Mouse (Mus musculus) cerebellum, adult 18-20 months (tissue): ENCODE measurements around the gene Fxr2.
"Not testable (repeated sequence)": the region's sequence is repeated elsewhere in the genome, so short reads cannot be mapped to it uniquely, and the experiment has no call there.

Experiments used
- DNase-seq, 2 experiments: peaks; one replicate each; pipeline ENCODE4 v3.0.0; 2021

Gene Fxr2

GRCm38 (mm10) chr11:69684936-69685335, 52.1 kb downstream of the Fxr2 start:
- peak; percentile 26 to 50 for DNase-seq

GRCm38 (mm10) chr11:69685526-69686148, 52.8 kb downstream of the Fxr2 start, which contains the start of gene Tnfsf13:
Gene Tnfsf13 (minus strand): TSS chr11:69685784.
- DNase-seq, result peak; percentile 83

- DNase-seq, result peak; percentile 70 to 77
Measured at GRCm38 (mm10) chr11:69686377-69686776, 53.6 kb downstream of the Fxr2 start.

GRCm38 (mm10) chr11:69687061-69687460, 54.3 kb downstream of the Fxr2 start:
- no peak for DNase-seq

- no peak for DNase-seq
Measured at GRCm38 (mm10) chr11:69689891-69690290, 57.1 kb downstream of the Fxr2 start.

GRCm38 (mm10) chr11:69692196-69692811, 59.5 kb downstream of the Fxr2 start:
- no peak for DNase-seq

- no peak for DNase-seq
Measured at GRCm38 (mm10) chr11:69692863-69693262, 60.1 kb downstream of the Fxr2 start.

GRCm38 (mm10) chr11:69693421-69693965, 60.7 kb downstream of the Fxr2 start:
- DNase-seq, result no peak

GRCm38 (mm10) chr11:69695046-69695360, 62.2 kb downstream of the Fxr2 start:
- DNase-seq, result no peak

GRCm38 (mm10) chr11:69695361-69696181, 62.8 kb downstream of the Fxr2 start, which contains the start of the genes Tnfsf12 and Tnfsfm13:
Gene Tnfsf12 (minus strand): TSS chr11:69695849.
Gene Tnfsfm13 (minus strand): TSS chr11:69696098.
- peak; percentile 63 to 71 for DNase-seq

- DNase-seq, result no peak
Measured at GRCm38 (mm10) chr11:69697396-69697795, 64.6 kb downstream of the Fxr2 start.

- no peak for DNase-seq
Measured at GRCm38 (mm10) chr11:69698574-69698973, 65.8 kb downstream of the Fxr2 start.

GRCm38 (mm10) chr11:69699595-69699994, 66.8 kb downstream of the Fxr2 start:
- no peak for DNase-seq

- DNase-seq, result not testable (repeated sequence)
Measured at GRCm38 (mm10) chr11:69702886-69703285, 70.1 kb downstream of the Fxr2 start.
